Mouse (Mus musculus): ENCODE data around the gene Mrpl43. TPM values are rescaled to one million over a fixed set of nuclear protein-coding genes. Genes with fewer than 3 reads are reported as not detected.
"Not testable (repeated sequence)": the region's sequence is repeated elsewhere in the genome, so short reads cannot be mapped to it uniquely, and the experiment has no call there.

Gene Mrpl43
- total and polyA plus RNA-seq, 3 experiments: 45.6 to 64.7 (median 53.6) TPM

- intact Hi-C loops (cut with DNase I): no loop called here
- H3K27me3 ChIP-seq (ENCODE audit: control insufficient read depth, insufficient read depth, low read length): peaks cover 2% of the 10 kb centered on the region; the same call in 1 of the 2 replicates
- TF ChIP-seq CTCF (IDR thresholded peaks at IDR 0.05) (no peak), EP300 (IDR thresholded peaks at IDR 0.05; ENCODE audit: insufficient read depth, low read depth, low read length) (no peak), POLR2A (IDR thresholded peaks at IDR 0.05; ENCODE audit: insufficient read depth, low read depth, low read length) (no peak)
- DNase-seq: no peak
- no peaks in the 10 kb centered on the region for H3K79me2 ChIP-seq (replicated peaks; ENCODE audit: control insufficient read depth, insufficient read depth, low read length)
- H3K4me1 ChIP-seq (ENCODE audit: control insufficient read depth, insufficient read depth, low read length): peaks cover 2% of the 10 kb centered on the region; the same call in 1 of the 2 replicates
- no peak overlapping the region for H3K27ac ChIP-seq
- no peak overlapping the region for H3K4me3 ChIP-seq
- no peak overlapping the region for H3K9ac ChIP-seq (ENCODE audit: low read depth, low read length)
- no peaks in the 10 kb centered on the region for H3K36me3 ChIP-seq (ENCODE audit: control insufficient read depth, insufficient read depth, low read length)
- WGBS: 68% methylated on average over 11 of the region's 11 CpGs
Observed at GRCm38 (mm10) chr19:45044389-45044927, 38.2 kb upstream of the Mrpl43 start.

GRCm38 (mm10) chr19:45040214-45040613 lies 34.0 kb upstream of the Mrpl43 start:
- H3K79me2 ChIP-seq (replicated peaks; ENCODE audit: control insufficient read depth, insufficient read depth, low read length): no peaks in the 10 kb centered on the region
- peaks cover 2% of the 10 kb centered on the region; the same call in 1 of the 2 replicates for H3K27me3 ChIP-seq (ENCODE audit: control insufficient read depth, insufficient read depth, low read length)
- WGBS: 39% methylated on average over 13 of the region's 13 CpGs
- no peak overlapping the region for H3K4me3 ChIP-seq
- H3K9ac ChIP-seq (ENCODE audit: low read depth, low read length): no peak overlapping the region
- no peaks in the 10 kb centered on the region for H3K36me3 ChIP-seq (ENCODE audit: control insufficient read depth, insufficient read depth, low read length)
- intact Hi-C loops (cut with DNase I): no loop called here
- H3K4me1 ChIP-seq (ENCODE audit: control insufficient read depth, insufficient read depth, low read length): no peaks in the 10 kb centered on the region
- H3K27ac ChIP-seq: no peak overlapping the region
- TF ChIP-seq EP300 (IDR thresholded peaks at IDR 0.05; ENCODE audit: insufficient read depth, low read depth, low read length): no peak
- no peak for TF ChIP-seq CTCF (IDR thresholded peaks at IDR 0.05)
- no peak for TF ChIP-seq POLR2A (IDR thresholded peaks at IDR 0.05; ENCODE audit: insufficient read depth, low read depth, low read length)
- no peak for DNase-seq

- WGBS: 86% methylated on average over 7 of the region's 7 CpGs
- not testable (repeated sequence) for H3K36me3 ChIP-seq (ENCODE audit: control insufficient read depth, insufficient read depth, low read length); H3K79me2 ChIP-seq (replicated peaks; ENCODE audit: control insufficient read depth, insufficient read depth, low read length); H3K4me3 ChIP-seq; H3K4me1 ChIP-seq (ENCODE audit: control insufficient read depth, insufficient read depth, low read length); DNase-seq; H3K9ac ChIP-seq (ENCODE audit: low read depth, low read length); H3K27me3 ChIP-seq (ENCODE audit: control insufficient read depth, insufficient read depth, low read length); H3K27ac ChIP-seq
- intact Hi-C loops (cut with DNase I): loop anchor here (10.0 kb wide), 1 partner anchor 453 kb away; no protein-coding TSS in a partner anchor
Observed at GRCm38 (mm10) chr19:45038198-45038597, 32.0 kb upstream of the Mrpl43 start.

- H3K4me1 ChIP-seq (ENCODE audit: control insufficient read depth, insufficient read depth, low read length): no peaks in the 10 kb centered on the region
- WGBS: 38% methylated on average over 16 of the region's 16 CpGs
- H3K36me3 ChIP-seq (ENCODE audit: control insufficient read depth, insufficient read depth, low read length): no peaks in the 10 kb centered on the region
- no peak overlapping the region for H3K27ac ChIP-seq
- TF ChIP-seq POLR2A (IDR thresholded peaks at IDR 0.05; ENCODE audit: insufficient read depth, low read depth, low read length) (no peak), CTCF (IDR thresholded peaks at IDR 0.05) (peak; percentile 73), EP300 (IDR thresholded peaks at IDR 0.05; ENCODE audit: insufficient read depth, low read depth, low read length) (no peak)
- no peaks in the 10 kb centered on the region for H3K79me2 ChIP-seq (replicated peaks; ENCODE audit: control insufficient read depth, insufficient read depth, low read length)
- DNase-seq: peak in 1 of 2 experiments; percentile 68
- intact Hi-C loops (cut with DNase I): loop anchor here (10.0 kb wide), 1 partner anchor 452 kb away; no protein-coding TSS in a partner anchor
- peaks cover 2% of the 10 kb centered on the region; the same call in 1 of the 2 replicates for H3K27me3 ChIP-seq (ENCODE audit: control insufficient read depth, insufficient read depth, low read length)
- no peak overlapping the region for H3K9ac ChIP-seq (ENCODE audit: low read depth, low read length)
- H3K4me3 ChIP-seq: no peak overlapping the region
Observed at GRCm38 (mm10) chr19:45036867-45037266, 30.6 kb upstream of the Mrpl43 start.

GRCm38 (mm10) chr19:45032570-45033332 lies 26.5 kb upstream of the Mrpl43 start:
- no peaks in the 10 kb centered on the region for H3K79me2 ChIP-seq (replicated peaks; ENCODE audit: control insufficient read depth, insufficient read depth, low read length)
- no peaks in the 10 kb centered on the region for H3K27me3 ChIP-seq (ENCODE audit: control insufficient read depth, insufficient read depth, low read length)
- no peak overlapping the region for H3K4me3 ChIP-seq
- H3K36me3 ChIP-seq (ENCODE audit: control insufficient read depth, insufficient read depth, low read length): 0 out of 2 replicates have a peak, but pooled peaks cover under 1% of the 10 kb centered on the region
- no peak overlapping the region for H3K9ac ChIP-seq (ENCODE audit: low read depth, low read length)
- WGBS: 51% methylated on average over 17 of the region's 17 CpGs
- DNase-seq: no peak
- intact Hi-C loops (cut with DNase I): loop anchor here (10.0 kb wide), 1 partner anchor 448 kb away; no protein-coding TSS in a partner anchor
- H3K4me1 ChIP-seq (ENCODE audit: control insufficient read depth, insufficient read depth, low read length): peaks cover 17% of the 10 kb centered on the region
- no peak for TF ChIP-seq EP300 (IDR thresholded peaks at IDR 0.05; ENCODE audit: insufficient read depth, low read depth, low read length)
- peak; percentile 47 for TF ChIP-seq CTCF (IDR thresholded peaks at IDR 0.05)
- H3K27ac ChIP-seq: no peak overlapping the region

- peak; percentile 96 for TF ChIP-seq CTCF (IDR thresholded peaks at IDR 0.05)
- TF ChIP-seq EP300 (IDR thresholded peaks at IDR 0.05; ENCODE audit: insufficient read depth, low read depth, low read length): peak; percentile 88; the same call in 1 of the 2 replicates
- TF ChIP-seq POLR2A (IDR thresholded peaks at IDR 0.05; ENCODE audit: insufficient read depth, low read depth, low read length): no peak
- DNase-seq: peak; percentile 76 to 81
- Histone ChIP-seq H3K79me2 (replicated peaks; ENCODE audit: control insufficient read depth, insufficient read depth, low read length) (no peaks in the 10 kb centered on the region), H3K4me3 (no peak overlapping the region), H3K27ac (no peak overlapping the region), H3K9ac (ENCODE audit: low read depth, low read length) (no peak overlapping the region), H3K27me3 (ENCODE audit: control insufficient read depth, insufficient read depth, low read length) (no peaks in the 10 kb centered on the region), H3K36me3 (ENCODE audit: control insufficient read depth, insufficient read depth, low read length) (peaks cover 5% of the 10 kb centered on the region; the same call in 1 of the 2 replicates), H3K4me1 (ENCODE audit: control insufficient read depth, insufficient read depth, low read length) (peaks cover 22% of the 10 kb centered on the region)
- intact Hi-C loops (cut with DNase I): loop anchor here (1.0 to 10.0 kb wide), 2 partner anchors 18 to 447 kb away; no protein-coding TSS in a partner anchor
- WGBS: 14% methylated on average over 4 of the region's 4 CpGs
Observed at GRCm38 (mm10) chr19:45031780-45032179, 25.5 kb upstream of the Mrpl43 start.

Data from heart, adult 2 months (tissue).